Mouse (Mus musculus) heart, adult 2 months (tissue): Measurements from ENCODE around the gene Tlr8.

Experiments used
- CTCF ChIP-seq: fragments of 200-600 bp; IDR thresholded peaks from 2 replicates; pipeline ENCODE4 v1.8.1; 2022; ENCODE audit warnings: antibody characterized with exemption, mild to moderate bottlenecking, moderate library complexity
- EP300 ChIP-seq: fragments of 200-500 bp; IDR thresholded peaks from 2 replicates; pipeline ENCODE4 v1.6.1; 2011; ENCODE audit warnings: low read depth, low read length, control low read depth; ENCODE audit not compliant: insufficient read depth
- POLR2A ChIP-seq: fragments of 200-500 bp; IDR thresholded peaks from 2 replicates; pipeline ENCODE4 v1.6.1; 2011; ENCODE audit warnings: mild to moderate bottlenecking, low read depth, low read length, control low read depth; ENCODE audit not compliant: insufficient read depth

DNA sequence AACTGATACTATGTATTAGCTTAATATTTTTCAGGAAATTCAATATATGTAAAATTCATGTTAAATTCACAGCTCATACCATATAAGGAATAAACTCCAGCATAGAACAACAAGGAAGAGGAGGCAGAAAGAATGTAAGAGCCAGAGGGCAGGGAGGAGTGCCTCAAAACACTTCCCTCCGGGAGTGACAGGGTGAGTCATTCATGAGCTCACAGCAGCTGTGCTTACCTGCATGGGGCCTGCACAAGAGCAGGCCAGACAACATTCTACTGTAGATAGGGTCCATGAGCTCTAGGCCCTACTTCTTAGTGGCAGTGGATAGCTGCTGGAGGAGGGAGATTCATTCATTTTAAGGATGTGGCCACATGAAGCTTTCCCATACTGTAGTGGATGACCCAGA is 34.3 kb downstream of the Tlr8 start:
- no peak for TF ChIP-seq POLR2A
- no peak for TF ChIP-seq CTCF
- TF ChIP-seq EP300: no peak
